Mouse (Mus musculus) intestine, postnatal 0 days (tissue): Measurements from ENCODE around the gene Wdfy4. TPM values are rescaled to one million over a fixed set of nuclear protein-coding genes. Genes with fewer than 3 reads are reported as not detected.
A peak's percentile ranks its signal among the peaks of the same experiment; 100 is the strongest.

Experiments
- ATAC-seq: fragments of 200-750 bp; cut with Nextera tagmentation; 2 replicates; pipeline ENCODE4 v1.8.0; 2017; ENCODE audit warnings: mild to moderate bottlenecking, moderate TSS enrichment, moderate library complexity
- H3K27ac ChIP-seq: fragments of 300-500 bp; sonication (generic); 2 replicates; pipeline ENCODE4 v1.5.1; 2014; ENCODE audit warnings: mild to moderate bottlenecking, low read depth, low read length, moderate library complexity
- H3K27me3 ChIP-seq: fragments of 300-500 bp; sonication (generic); replicated peaks from 2 replicates; pipeline ENCODE4 v1.6.1; 2014; ENCODE audit warnings: low read length, mixed read lengths; ENCODE audit not compliant: control insufficient read depth, insufficient read depth
- H3K36me3 ChIP-seq: fragments of 300-500 bp; sonication (generic); 2 replicates; pipeline ENCODE4 v1.6.1; 2014; ENCODE audit warnings: mild to moderate bottlenecking, moderate library complexity; ENCODE audit not compliant: control insufficient read depth, insufficient read depth
- H3K4me1 ChIP-seq: fragments of 300-500 bp; sonication (generic); replicated peaks from 2 replicates; pipeline ENCODE4 v1.6.1; 2014; ENCODE audit warnings: antibody characterized with exemption, low read length, mixed read lengths; ENCODE audit not compliant: control insufficient read depth, insufficient read depth
- H3K4me2 ChIP-seq: fragments of 300-500 bp; sonication (generic); replicated peaks from 2 replicates; pipeline ENCODE4 v1.6.1; 2014; ENCODE audit warnings: low read depth, mild to moderate bottlenecking, moderate library complexity
- H3K4me3 ChIP-seq: fragments of 300-500 bp; sonication (generic); 2 replicates; pipeline ENCODE4 v1.5.1; 2014; ENCODE audit warnings: low read depth, low read length
- H3K9ac ChIP-seq: fragments of 300-500 bp; sonication (generic); 2 replicates; pipeline ENCODE4 v1.6.1; 2014; ENCODE audit warnings: mild to moderate bottlenecking, low read depth, low read length
- H3K9me3 ChIP-seq: fragments of 300-500 bp; sonication (generic); 2 replicates; pipeline ENCODE4 v1.6.1; 2016; ENCODE audit warnings: mixed run types; ENCODE audit not compliant: control insufficient read depth
- CTCF ChIP-seq: sonication (generic); IDR thresholded peaks from 2 replicates; pipeline ENCODE4 v1.5.1; 2016; ENCODE audit warnings: low read depth, mild to moderate bottlenecking, control low read depth, antibody characterized with exemption, moderate library complexity
- WGBS: fragments of 180-500 bp; shearing (Covaris S2); extraction: QIAGEN DNeasy Blood & Tissue Kit; methylation state at CpG from one replicate; pipeline ENCODE4 v1.1.7; 2014; 5-methylcytosine and 5-hydroxymethylcytosine counted together
- polyA plus RNA-seq: library from polyadenylated mRNA; unstranded; fragments of >200 nt; fragmentation: Nextera tagmentation; extraction: Ambion mirVana; gene quantifications from 2 replicates; pipeline ENCODE4 v1.2.1, GENCODE M21; 2015

Wdfy4 gene
- polyA plus RNA-seq, 1 experiment from 2014 or later: 0.17 TPM

GRCm38 (mm10) chr14:33215163-33215562 is 29.9 kb upstream of the Wdfy4 start:
- Histone ChIP-seq H3K4me2 (no peak overlapping the region), H3K9me3 (no peaks in the 10 kb centered on the region), H3K9ac (no peak overlapping the region), H3K36me3 (no peaks in the 10 kb centered on the region), H3K27ac (no peak overlapping the region), H3K4me1 (0 out of 2 replicates have a peak, but pooled peaks cover 3% of the 10 kb centered on the region), H3K27me3 (no peaks in the 10 kb centered on the region), H3K4me3 (no peak overlapping the region)
- no peak for TF ChIP-seq CTCF
- ATAC-seq: no peak
- 43% methylated on average over 1 of the region's 1 CpGs for WGBS

DNA sequence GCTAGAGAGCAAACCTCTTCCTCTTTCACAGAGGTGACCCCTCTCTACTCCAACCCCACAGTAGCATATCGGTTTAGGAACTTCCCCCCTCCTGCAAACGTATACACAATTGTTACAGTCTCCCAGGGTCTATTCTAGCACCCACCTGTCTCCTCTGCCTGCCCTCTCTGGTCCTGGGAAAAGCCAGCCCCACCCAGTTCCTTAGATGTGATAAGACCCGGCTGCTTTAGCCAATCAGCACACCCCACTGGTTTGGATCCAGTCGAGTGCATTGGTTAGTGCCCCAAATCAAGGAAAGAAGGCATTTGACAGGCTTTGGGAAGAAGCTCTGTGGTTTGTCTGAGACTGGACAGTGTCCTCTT is 29.4 kb upstream of the Wdfy4 start:
- H3K27me3 ChIP-seq: no peaks in the 10 kb centered on the region
- no peaks in the 10 kb centered on the region for H3K36me3 ChIP-seq
- peak; percentile 38 for ATAC-seq
- no peak for TF ChIP-seq CTCF
- no peaks in the 10 kb centered on the region for H3K9me3 ChIP-seq
- no peak overlapping the region for H3K4me2 ChIP-seq
- WGBS: 6% methylated on average over 4 of the region's 4 CpGs
- H3K27ac ChIP-seq: no peak overlapping the region
- H3K9ac ChIP-seq: no peak overlapping the region
- no peak overlapping the region for H3K4me3 ChIP-seq
- H3K4me1 ChIP-seq: 0 out of 2 replicates have a peak, but pooled peaks cover 3% of the 10 kb centered on the region

GRCm38 (mm10) chr14:33213823-33214766 is 28.8 kb upstream of the Wdfy4 start, which contains the start of gene Arhgap22:
Gene Arhgap22, plus strand, starts transcription at chr14:33214026.
- no peak within 1 kb of the TSS for H3K27ac ChIP-seq
- no peak within 1 kb of the TSS for H3K4me3 ChIP-seq
- 10% methylated on average over 28 of the region's 28 CpGs for WGBS

DNA sequence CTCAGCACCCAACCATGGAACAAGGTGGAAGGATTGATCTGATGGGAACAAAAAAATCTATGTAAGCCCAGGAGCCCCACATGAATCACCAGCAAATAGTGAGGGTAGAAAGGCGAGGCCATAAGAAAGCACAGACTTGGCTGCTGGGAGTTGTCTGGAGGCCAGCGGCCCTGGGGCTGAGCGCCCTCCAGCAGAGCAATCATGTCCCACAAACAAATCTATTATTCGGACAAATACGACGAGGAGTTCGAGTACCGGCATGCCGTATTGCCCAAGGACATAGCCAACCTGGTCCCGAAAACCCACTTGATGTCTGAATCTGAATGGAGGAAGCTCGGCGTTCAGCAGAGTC is 27.6 kb upstream of the Wdfy4 start:
- no peaks in the 10 kb centered on the region for H3K27me3 ChIP-seq
- H3K36me3 ChIP-seq: no peaks in the 10 kb centered on the region
- H3K4me2 ChIP-seq: no peak overlapping the region
- no peaks in the 10 kb centered on the region for H3K9me3 ChIP-seq
- 0 out of 2 replicates have a peak, but pooled peaks cover 3% of the 10 kb centered on the region for H3K4me1 ChIP-seq
- H3K9ac ChIP-seq: no peak overlapping the region
- no peak overlapping the region for H3K27ac ChIP-seq
- 88% methylated on average over 12 of the region's 12 CpGs for WGBS
- TF ChIP-seq CTCF: no peak
- no peak overlapping the region for H3K4me3 ChIP-seq
- ATAC-seq: no peak

More at GRCm38 (mm10) chr14:33213823-33214766, 28.8 kb upstream of the Wdfy4 start, which contains the start of gene Arhgap22:
- no peaks in the 10 kb centered on the region for H3K9me3 ChIP-seq
- H3K4me2 ChIP-seq: peak within 1 kb of the TSS; percentile 37
- no peaks in the 10 kb centered on the region for H3K36me3 ChIP-seq
- peak; percentile 90 for ATAC-seq
- peak; percentile 99 for TF ChIP-seq CTCF
- no peak within 1 kb of the TSS for H3K9ac ChIP-seq
- H3K4me1 ChIP-seq: 0 out of 2 replicates have a peak, but pooled peaks cover 3% of the 10 kb centered on the region
- no peaks in the 10 kb centered on the region for H3K27me3 ChIP-seq

- 0 out of 2 replicates have a peak, but pooled peaks cover 3% of the 10 kb centered on the region for H3K4me1 ChIP-seq
- no peak overlapping the region for H3K4me3 ChIP-seq
- whole genome bisulfite sequencing: 32% methylated on average over 5 of the region's 5 CpGs
- no peaks in the 10 kb centered on the region for H3K36me3 ChIP-seq
- no peaks in the 10 kb centered on the region for H3K27me3 ChIP-seq
- TF ChIP-seq CTCF: peak; percentile 33; the same call in 1 of the 2 replicates
- H3K4me2 ChIP-seq: no peak overlapping the region
- no peak overlapping the region for H3K27ac ChIP-seq
- no peak for ATAC-seq
- H3K9ac ChIP-seq: no peak overlapping the region
- no peaks in the 10 kb centered on the region for H3K9me3 ChIP-seq
Observed at GRCm38 (mm10) chr14:33212271-33212957, 27.1 kb upstream of the Wdfy4 start.

- Histone ChIP-seq H3K9me3 (no peaks in the 10 kb centered on the region), H3K27ac (no peak overlapping the region), H3K4me2 (no peak overlapping the region), H3K9ac (no peak overlapping the region), H3K36me3 (no peaks in the 10 kb centered on the region), H3K27me3 (no peaks in the 10 kb centered on the region), H3K4me3 (no peak overlapping the region), H3K4me1 (0 out of 2 replicates have a peak, but pooled peaks cover 3% of the 10 kb centered on the region)
- 60% methylated on average over 8 of the region's 8 CpGs for WGBS
- ATAC-seq: no peak
- no peak for TF ChIP-seq CTCF
Observed at GRCm38 (mm10) chr14:33210806-33211205, 25.5 kb upstream of the Wdfy4 start.
